Mouse (Mus musculus) liver, adult 2 months (tissue): ENCODE measurements around the gene Ntn1. TPM values are rescaled to one million over a fixed set of nuclear protein-coding genes. Genes with fewer than 3 reads are reported as not detected.
A peak's percentile ranks its signal among the peaks of the same experiment; 100 is the strongest.

Experiments
- DNase-seq: peaks from one replicate; pipeline ENCODE4 v3.0.0-alpha.2; 2011; ENCODE audit warnings: low read depth, low spot score; ENCODE audit errors: extremely low read depth
- H3K27ac ChIP-seq: fragments of 200-500 bp; replicated peaks from 2 replicates; pipeline ENCODE4 v1.5.1; 2012; ENCODE audit warnings: low read depth, mild to moderate bottlenecking, control low read depth, inconsistent platforms, low read length; ENCODE audit not compliant: insufficient read depth
- H3K27me3 ChIP-seq: fragments of 200-500 bp; 2 replicates; pipeline ENCODE4 v1.6.1; 2012; ENCODE audit warnings: mild to moderate bottlenecking, moderate library complexity, low read length, inconsistent platforms; ENCODE audit not compliant: control insufficient read depth, insufficient read depth
- H3K36me3 ChIP-seq: fragments of 200-500 bp; 2 replicates; pipeline ENCODE4 v1.6.1; 2012; ENCODE audit warnings: low read length, inconsistent platforms; ENCODE audit not compliant: control insufficient read depth, insufficient read depth
- H3K4me1 ChIP-seq: fragments of 200-500 bp; 2 replicates; pipeline ENCODE4 v1.6.1; 2011; ENCODE audit warnings: low read length; ENCODE audit not compliant: control insufficient read depth, insufficient read depth
- H3K4me3 ChIP-seq: fragments of 200-500 bp; 2 replicates; pipeline ENCODE4 v1.5.1; 2011; ENCODE audit warnings: low read depth, mild to moderate bottlenecking, control low read depth, low read length, moderate library complexity; ENCODE audit not compliant: insufficient read depth
- H3K79me2 ChIP-seq: fragments of 200-500 bp; 2 replicates; pipeline ENCODE4 v1.6.1; 2012; ENCODE audit warnings: inconsistent platforms, mild to moderate bottlenecking, low read length, moderate library complexity; ENCODE audit not compliant: control insufficient read depth, insufficient read depth
- H3K9ac ChIP-seq: fragments of 200-500 bp; 2 replicates; pipeline ENCODE4 v1.6.1; 2012; ENCODE audit warnings: low read depth, mild to moderate bottlenecking, control low read depth, inconsistent platforms, low read length
- CTCF ChIP-seq: fragments of 200-500 bp; IDR thresholded peaks from 2 replicates; pipeline ENCODE4 v1.5.1; 2011; ENCODE audit warnings: low read depth, low read length, control low read depth
- POLR2A ChIP-seq: fragments of 200-500 bp; IDR thresholded peaks from 2 replicates; pipeline ENCODE4 v1.6.1; 2011; ENCODE audit warnings: low read length, control low read depth; ENCODE audit not compliant: insufficient read depth; ENCODE audit errors: extremely low read depth
- WGBS: fragments of 180-500 bp; shearing (Covaris S2); methylation state at CpG from one replicate; pipeline ENCODE4 v1.1.7; 2018; 5-methylcytosine and 5-hydroxymethylcytosine counted together
- polyA plus RNA-seq: library from polyadenylated mRNA; depleted of rRNA; stranded (reverse); fragments of >200 nt; gene quantifications from 2 replicates; pipeline ENCODE4 v1.2.3, GENCODE M21; 2012; rRNA removed
- total RNA-seq: library from RNA; depleted of rRNA; stranded (reverse); fragments of >200 nt; gene quantifications from 2 replicates; pipeline ENCODE4 v1.2.3, GENCODE M21; 2014; rRNA removed

The Ntn1 gene
- total RNA-seq: 4.9 and 7.2 TPM in 2 replicates
- 5.5 and 7.8 TPM in 2 replicates for polyA plus RNA-seq

- no peaks in the 10 kb centered on the region for H3K79me2 ChIP-seq
- no peak for DNase-seq
- TF ChIP-seq POLR2A (no peak), CTCF (no peak)
- H3K4me1 ChIP-seq: peaks cover 2% of the 10 kb centered on the region; the same call in 1 of the 2 replicates
- H3K4me3 ChIP-seq: peak within 1 kb of the TSS; percentile 28; the same call in 1 of the 2 replicates
- no peaks in the 10 kb centered on the region; the same call in none of the 2 replicates for H3K27me3 ChIP-seq
- H3K36me3 ChIP-seq: no peaks in the 10 kb centered on the region
- 15% methylated on average over 11 of the region's 11 CpGs for whole genome bisulfite sequencing
- no peak within 1 kb of the TSS for H3K27ac ChIP-seq
- no peak within 1 kb of the TSS for H3K9ac ChIP-seq
Observed at GRCm38 (mm10) chr11:68400727-68401219, at the start of gene Ntn1. Gene Ntn1 (minus strand): TSS chr11:68400823.

- no peak overlapping the region for H3K9ac ChIP-seq
- no peak overlapping the region for H3K27ac ChIP-seq
- no peaks in the 10 kb centered on the region for H3K27me3 ChIP-seq
- DNase-seq: no peak
- no peak overlapping the region for H3K4me3 ChIP-seq
- 77% methylated on average over 7 of the region's 7 CpGs for WGBS
- H3K36me3 ChIP-seq: no peaks in the 10 kb centered on the region
- no peaks in the 10 kb centered on the region; the same call in 1 of the 2 replicates for H3K4me1 ChIP-seq
- no peaks in the 10 kb centered on the region for H3K79me2 ChIP-seq
- TF ChIP-seq POLR2A (no peak), CTCF (no peak)
Observed at GRCm38 (mm10) chr11:68448356-68448755, 47.7 kb upstream of the Ntn1 start.

- WGBS: 79% methylated on average over 2 of the region's 2 CpGs
- H3K79me2 ChIP-seq: no peaks in the 10 kb centered on the region
- no peak overlapping the region for H3K4me3 ChIP-seq
- H3K4me1 ChIP-seq: no peaks in the 10 kb centered on the region; the same call in 1 of the 2 replicates
- no peaks in the 10 kb centered on the region for H3K36me3 ChIP-seq
- H3K9ac ChIP-seq: no peak overlapping the region
- TF ChIP-seq CTCF: no peak
- TF ChIP-seq POLR2A: no peak
- no peak overlapping the region for H3K27ac ChIP-seq
- H3K27me3 ChIP-seq: no peaks in the 10 kb centered on the region
- no peak for DNase-seq
Observed at GRCm38 (mm10) chr11:68447242-68447641, 46.6 kb upstream of the Ntn1 start.

GRCm38 (mm10) chr11:68446547-68446946 is 45.9 kb upstream of the Ntn1 start:
- no peak overlapping the region for H3K9ac ChIP-seq
- H3K4me3 ChIP-seq: no peak overlapping the region
- H3K27me3 ChIP-seq: no peaks in the 10 kb centered on the region
- no peaks in the 10 kb centered on the region; the same call in 1 of the 2 replicates for H3K4me1 ChIP-seq
- no peaks in the 10 kb centered on the region for H3K79me2 ChIP-seq
- no peak overlapping the region for H3K27ac ChIP-seq
- H3K36me3 ChIP-seq: no peaks in the 10 kb centered on the region
- DNase-seq: no peak
- 92% methylated on average over 4 of the region's 4 CpGs for WGBS
- TF ChIP-seq CTCF: no peak
- TF ChIP-seq POLR2A: no peak

- no peaks in the 10 kb centered on the region for H3K36me3 ChIP-seq
- H3K79me2 ChIP-seq: no peaks in the 10 kb centered on the region
- no peak overlapping the region for H3K4me3 ChIP-seq
- no peak for DNase-seq
- H3K9ac ChIP-seq: no peak overlapping the region
- no peaks in the 10 kb centered on the region; the same call in 1 of the 2 replicates for H3K4me1 ChIP-seq
- H3K27ac ChIP-seq: no peak overlapping the region
- H3K27me3 ChIP-seq: no peaks in the 10 kb centered on the region
- WGBS: 76% methylated on average over 4 of the region's 4 CpGs
- TF ChIP-seq CTCF (no peak), POLR2A (no peak)
Observed at GRCm38 (mm10) chr11:68445901-68446300, 45.3 kb upstream of the Ntn1 start.

- no peak overlapping the region for H3K4me3 ChIP-seq
- H3K27me3 ChIP-seq: no peaks in the 10 kb centered on the region; the same call in 1 of the 2 replicates
- no peaks in the 10 kb centered on the region; the same call in 1 of the 2 replicates for H3K4me1 ChIP-seq
- H3K79me2 ChIP-seq: no peaks in the 10 kb centered on the region
- 63% methylated on average over 12 of the region's 12 CpGs for WGBS
- no peak overlapping the region for H3K9ac ChIP-seq
- H3K36me3 ChIP-seq: no peaks in the 10 kb centered on the region
- DNase-seq: no peak
- H3K27ac ChIP-seq: no peak overlapping the region
- TF ChIP-seq POLR2A (no peak), CTCF (no peak)
Observed at GRCm38 (mm10) chr11:68442983-68443638, 42.5 kb upstream of the Ntn1 start.
